Mouse (Mus musculus) neural tube, embryonic 15.5 days (tissue): ENCODE measurements around the gene Tmem30c. TPM values are rescaled to one million over a fixed set of nuclear protein-coding genes. Genes with fewer than 3 reads are reported as not detected.

Experiments used
- ATAC-seq: fragments of 200-750 bp; cut with Nextera tagmentation; 2 replicates; pipeline ENCODE4 v1.8.0; 2017; ENCODE audit warnings: mild to moderate bottlenecking, moderate TSS enrichment, moderate library complexity; ENCODE audit not compliant: low FRiP score
- H3K27ac ChIP-seq: fragments of 300-500 bp; sonication (generic); replicated peaks from 2 replicates; pipeline ENCODE4 v1.5.1; 2015; ENCODE audit warnings: mild to moderate bottlenecking, inconsistent platforms
- H3K27me3 ChIP-seq: fragments of 300-500 bp; sonication (generic); replicated peaks from 2 replicates; pipeline ENCODE4 v1.6.1; 2015; ENCODE audit warnings: inconsistent platforms
- H3K36me3 ChIP-seq: fragments of 300-500 bp; sonication (generic); 2 replicates; pipeline ENCODE4 v1.6.1; 2015; ENCODE audit warnings: inconsistent platforms
- H3K4me1 ChIP-seq: fragments of 300-500 bp; sonication (generic); 2 replicates; pipeline ENCODE4 v1.6.1; 2015; ENCODE audit warnings: inconsistent platforms
- H3K4me2 ChIP-seq: fragments of 300-500 bp; sonication (generic); 2 replicates; pipeline ENCODE4 v1.6.1; 2015; ENCODE audit warnings: inconsistent platforms, mild to moderate bottlenecking, moderate library complexity
- H3K4me3 ChIP-seq: fragments of 300-500 bp; sonication (generic); replicated peaks from 2 replicates; pipeline ENCODE4 v1.5.1; 2015; ENCODE audit warnings: mild to moderate bottlenecking, inconsistent platforms
- H3K9ac ChIP-seq: fragments of 300-500 bp; sonication (generic); replicated peaks from 2 replicates; pipeline ENCODE4 v1.6.1; 2015; ENCODE audit warnings: mild to moderate bottlenecking, inconsistent platforms
- H3K9me3 ChIP-seq: fragments of 300-500 bp; sonication (generic); replicated peaks from 2 replicates; pipeline ENCODE4 v1.6.1; 2016; ENCODE audit warnings: inconsistent platforms
- WGBS: fragments of 180-500 bp; shearing (Covaris S2); methylation state at CpG from one replicate; pipeline ENCODE4 v1.1.7; 2015; ENCODE audit warnings: mixed read lengths; 5-methylcytosine and 5-hydroxymethylcytosine counted together
- polyA plus RNA-seq: library from polyadenylated mRNA; unstranded; fragments of >200 nt; fragmentation: Nextera tagmentation; extraction: Ambion mirVana; gene quantifications from 2 replicates; pipeline ENCODE4 v1.2.1, GENCODE M21; 2015

The Tmem30c gene
- polyA plus RNA-seq, 1 experiment from 2014 or later, result 0.35 TPM

- WGBS, result 72% methylated on average over 8 of the region's 8 CpGs
- Histone ChIP-seq H3K4me2 (no peak overlapping the region), H3K4me3 (no peak overlapping the region), H3K9me3 (no peaks in the 10 kb centered on the region), H3K27ac (no peak overlapping the region), H3K9ac (no peak overlapping the region), H3K27me3 (no peaks in the 10 kb centered on the region), H3K36me3 (no peaks in the 10 kb centered on the region), H3K4me1 (no peaks in the 10 kb centered on the region)
- no peak for ATAC-seq
Observed at GRCm38 (mm10) chr16:57281417-57281816, 11.2 kb downstream of the Tmem30c start.

GRCm38 (mm10) chr16:57280221-57281217, 12.1 kb downstream of the Tmem30c start:
- H3K4me3 ChIP-seq, result no peak overlapping the region
- no peaks in the 10 kb centered on the region for H3K9me3 ChIP-seq
- H3K36me3 ChIP-seq, result no peaks in the 10 kb centered on the region
- ATAC-seq, result no peak
- 84% methylated on average over 31 of the region's 31 CpGs for WGBS
- no peak overlapping the region for H3K4me2 ChIP-seq
- no peaks in the 10 kb centered on the region for H3K27me3 ChIP-seq
- H3K27ac ChIP-seq, result no peak overlapping the region
- no peaks in the 10 kb centered on the region for H3K4me1 ChIP-seq
- no peak overlapping the region for H3K9ac ChIP-seq

- no peak overlapping the region for H3K9ac ChIP-seq
- H3K27ac ChIP-seq, result no peak overlapping the region
- H3K27me3 ChIP-seq, result no peaks in the 10 kb centered on the region
- no peaks in the 10 kb centered on the region for H3K9me3 ChIP-seq
- 94% methylated on average over 12 of the region's 12 CpGs for WGBS
- H3K36me3 ChIP-seq, result no peaks in the 10 kb centered on the region
- no peak overlapping the region for H3K4me2 ChIP-seq
- no peak for ATAC-seq
- H3K4me1 ChIP-seq, result no peaks in the 10 kb centered on the region
- H3K4me3 ChIP-seq, result no peak overlapping the region
Observed at GRCm38 (mm10) chr16:57278976-57279626, 13.6 kb downstream of the Tmem30c start.

- Histone ChIP-seq H3K27ac (no peak overlapping the region), H3K9ac (no peak overlapping the region), H3K4me1 (no peaks in the 10 kb centered on the region), H3K4me2 (no peak overlapping the region), H3K9me3 (no peaks in the 10 kb centered on the region), H3K27me3 (no peaks in the 10 kb centered on the region), H3K36me3 (no peaks in the 10 kb centered on the region), H3K4me3 (no peak overlapping the region)
- ATAC-seq, result no peak
- WGBS, result 94% methylated on average over 13 of the region's 13 CpGs
Observed at GRCm38 (mm10) chr16:57269751-57270150, 22.9 kb downstream of the Tmem30c start.

- ATAC-seq, result no peak
- no peaks in the 10 kb centered on the region for H3K27me3 ChIP-seq
- WGBS, result 86% methylated on average over 14 of the region's 14 CpGs
- H3K4me3 ChIP-seq, result no peak overlapping the region
- no peaks in the 10 kb centered on the region for H3K36me3 ChIP-seq
- no peak overlapping the region for H3K27ac ChIP-seq
- no peak overlapping the region for H3K4me2 ChIP-seq
- no peak overlapping the region for H3K9ac ChIP-seq
- no peaks in the 10 kb centered on the region for H3K9me3 ChIP-seq
- H3K4me1 ChIP-seq, result no peaks in the 10 kb centered on the region
Observed at GRCm38 (mm10) chr16:57268058-57268841, 24.4 kb downstream of the Tmem30c start.

- no peak; the same call in 1 of the 2 replicates for ATAC-seq
- H3K4me3 ChIP-seq, result no peak overlapping the region
- H3K4me1 ChIP-seq, result no peaks in the 10 kb centered on the region
- H3K27me3 ChIP-seq, result no peaks in the 10 kb centered on the region
- no peak overlapping the region for H3K4me2 ChIP-seq
- H3K36me3 ChIP-seq, result no peaks in the 10 kb centered on the region
- 9% methylated on average over 1 of the region's 1 CpGs for WGBS
- H3K9me3 ChIP-seq, result no peaks in the 10 kb centered on the region
- no peak overlapping the region for H3K27ac ChIP-seq
- H3K9ac ChIP-seq, result no peak overlapping the region
Observed at GRCm38 (mm10) chr16:57267068-57267467, 25.6 kb downstream of the Tmem30c start.

- H3K4me2 ChIP-seq, result no peak overlapping the region
- no peak overlapping the region for H3K4me3 ChIP-seq
- no peaks in the 10 kb centered on the region for H3K4me1 ChIP-seq
- H3K36me3 ChIP-seq, result no peaks in the 10 kb centered on the region
- no peaks in the 10 kb centered on the region for H3K9me3 ChIP-seq
- H3K9ac ChIP-seq, result no peak overlapping the region
- no peaks in the 10 kb centered on the region for H3K27me3 ChIP-seq
- no peak overlapping the region for H3K27ac ChIP-seq
- no peak for ATAC-seq
- 91% methylated on average over 10 of the region's 10 CpGs for WGBS
Observed at GRCm38 (mm10) chr16:57260152-57260551, 32.5 kb downstream of the Tmem30c start.

GRCm38 (mm10) chr16:57259356-57260083, 33.1 kb downstream of the Tmem30c start:
- Histone ChIP-seq H3K9ac (no peak overlapping the region), H3K36me3 (no peaks in the 10 kb centered on the region), H3K4me3 (no peak overlapping the region), H3K4me2 (no peak overlapping the region), H3K9me3 (no peaks in the 10 kb centered on the region), H3K27me3 (no peaks in the 10 kb centered on the region), H3K4me1 (no peaks in the 10 kb centered on the region), H3K27ac (no peak overlapping the region)
- 86% methylated on average over 13 of the region's 13 CpGs for WGBS
- no peak for ATAC-seq

GRCm38 (mm10) chr16:57251589-57252421, 40.9 kb downstream of the Tmem30c start:
- no peak for ATAC-seq
- H3K27ac ChIP-seq, result no peak overlapping the region
- WGBS, result 38% methylated on average over 7 of the region's 7 CpGs

GRCm38 (mm10) chr16:57250991-57251390, 41.7 kb downstream of the Tmem30c start:
- no peak overlapping the region for H3K4me2 ChIP-seq
- no peak overlapping the region for H3K9ac ChIP-seq
- no peaks in the 10 kb centered on the region for H3K9me3 ChIP-seq
- WGBS, result 90% methylated on average over 4 of the region's 4 CpGs
- H3K4me1 ChIP-seq, result no peaks in the 10 kb centered on the region
- H3K27me3 ChIP-seq, result no peaks in the 10 kb centered on the region
- no peak for ATAC-seq
- no peak overlapping the region for H3K4me3 ChIP-seq
- no peak overlapping the region for H3K27ac ChIP-seq
- no peaks in the 10 kb centered on the region for H3K36me3 ChIP-seq

More at GRCm38 (mm10) chr16:57251589-57252421, 40.9 kb downstream of the Tmem30c start:
- no peaks in the 10 kb centered on the region for H3K27me3 ChIP-seq
- no peak overlapping the region for H3K4me3 ChIP-seq
- H3K9me3 ChIP-seq, result no peaks in the 10 kb centered on the region
- no peaks in the 10 kb centered on the region for H3K4me1 ChIP-seq
- H3K36me3 ChIP-seq, result no peaks in the 10 kb centered on the region
- no peak overlapping the region for H3K9ac ChIP-seq
- no peak overlapping the region for H3K4me2 ChIP-seq
